Mouse (Mus musculus): ENCODE measurements at regions not wholly inside any gene's neighbourhood (a gene's known extent, or its start where the extent isn't known, plus 50 kb on each side); places are given as distances from the start of the nearest gene placed in this dataset.

GRCm38 (mm10) chr10:110650851-110651250, 94.4 kb upstream of the E2f7 start:
- DNase-seq (ENCODE audit: low read depth, low spot score): no peak

GRCm38 (mm10) chr10:110654070-110654469, 91.2 kb upstream of the E2f7 start:
- DNase-seq (ENCODE audit: low read depth, low spot score): no peak

GRCm38 (mm10) chr10:110658153-110658695, 87.0 kb upstream of the E2f7 start:
- DNase-seq (ENCODE audit: low read depth, low spot score): no peak

- DNase-seq (ENCODE audit: low read depth, low spot score): peak; percentile 14
Observed at GRCm38 (mm10) chr10:110676503-110676902, 68.7 kb upstream of the E2f7 start.

All from WW6 (cell line).